Mouse (Mus musculus): Measurements from ENCODE around the gene Fos. TPM values are rescaled to one million over a fixed set of nuclear protein-coding genes. Genes with fewer than 3 reads are reported as not detected.

Gene Fos
- polyA plus RNA-seq, 1 experiment = 22.4 TPM

DNA sequence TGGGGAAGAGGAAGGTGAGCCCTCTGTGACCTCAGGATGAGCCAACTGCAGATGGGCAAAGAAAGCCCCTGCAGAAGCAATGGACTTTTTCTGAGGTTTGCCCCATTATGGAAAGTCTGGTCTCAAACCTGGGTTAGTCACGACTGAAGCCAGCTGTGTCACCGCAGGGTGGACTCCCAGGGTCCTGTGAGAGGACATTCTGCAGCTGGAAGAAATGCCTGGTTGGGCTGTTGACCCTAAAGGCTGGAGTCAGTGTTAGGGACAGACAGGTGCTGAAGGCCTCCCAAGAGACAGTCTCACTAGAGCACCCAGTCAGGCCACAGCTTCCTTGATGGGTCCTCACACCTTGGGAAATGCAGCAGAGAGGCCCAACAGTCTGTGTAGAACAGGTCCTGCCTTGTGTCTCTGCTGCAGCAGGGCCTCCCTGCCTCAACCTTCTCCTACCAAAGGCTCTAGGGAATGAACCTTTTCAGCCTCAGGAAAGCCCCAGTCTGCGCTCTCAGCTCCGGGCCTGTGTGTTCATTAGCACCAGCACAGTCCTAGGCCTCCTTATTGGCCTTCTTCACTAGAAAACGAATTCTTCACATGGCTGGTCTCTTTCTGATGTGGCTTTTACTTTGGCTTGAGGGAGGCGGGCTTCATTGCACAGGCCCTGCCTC, 40.2 kb downstream of the Fos start:
- H3K27me3 ChIP-seq (ENCODE audit: control insufficient read depth, insufficient read depth, low read length) = no peaks in the 10 kb centered on the region
- DNase-seq = no peak
- no peak overlapping the region for H3K4me3 ChIP-seq (replicated peaks; ENCODE audit: insufficient read depth, low read depth, low read length)
- TF ChIP-seq POLR2A (IDR thresholded peaks at IDR 0.05; ENCODE audit: borderline replicate concordance, insufficient read depth, low read length) (no peak), CTCF (IDR thresholded peaks at IDR 0.05; ENCODE audit: borderline replicate concordance, insufficient read depth, low read depth, low read length) (no peak)
- H3K4me1 ChIP-seq (ENCODE audit: control insufficient read depth, insufficient read depth, low read length) = no peaks in the 10 kb centered on the region
- WGBS = 80% methylated on average over 6 of the region's 6 CpGs
- H3K27ac ChIP-seq (ENCODE audit: insufficient read depth, low read length) = no peak overlapping the region

DNA sequence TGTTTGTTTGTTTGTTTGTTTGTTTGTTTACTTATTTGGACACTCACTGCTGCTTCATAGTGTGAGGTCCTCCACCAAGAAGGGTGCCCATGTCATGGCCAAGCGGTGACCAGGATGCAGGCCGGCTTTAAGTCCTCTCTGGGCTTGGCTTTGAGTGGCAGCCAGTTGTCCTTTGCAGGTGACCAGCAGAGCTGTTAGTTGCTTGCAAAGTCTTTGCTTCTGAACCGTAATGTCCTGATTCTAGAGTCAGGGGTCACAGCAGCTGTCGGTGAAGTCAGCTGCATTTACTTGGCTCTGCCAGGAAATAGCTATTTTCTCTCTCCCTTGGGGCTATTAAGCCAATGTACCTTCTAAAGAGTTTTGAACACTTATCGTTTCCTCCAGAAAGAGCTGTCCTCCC, 41.3 kb downstream of the Fos start:
- WGBS = 63% methylated on average over 5 of the region's 5 CpGs

GRCm38 (mm10) chr12:85515865-85516264, 42.2 kb downstream of the Fos start:
- no peak for DNase-seq
- Histone ChIP-seq H3K27ac (ENCODE audit: insufficient read depth, low read length) (no peak overlapping the region), H3K27me3 (ENCODE audit: control insufficient read depth, insufficient read depth, low read length) (no peaks in the 10 kb centered on the region), H3K4me3 (replicated peaks; ENCODE audit: insufficient read depth, low read depth, low read length) (no peak overlapping the region), H3K4me1 (ENCODE audit: control insufficient read depth, insufficient read depth, low read length) (no peaks in the 10 kb centered on the region)
- WGBS = 75% methylated on average over 3 of the region's 3 CpGs
- no peak for TF ChIP-seq POLR2A (IDR thresholded peaks at IDR 0.05; ENCODE audit: borderline replicate concordance, insufficient read depth, low read length)
- TF ChIP-seq CTCF (IDR thresholded peaks at IDR 0.05; ENCODE audit: borderline replicate concordance, insufficient read depth, low read depth, low read length) = no peak

More for the DNA sequence above, 41.3 kb downstream of the Fos start:
- no peak for TF ChIP-seq CTCF (IDR thresholded peaks at IDR 0.05; ENCODE audit: borderline replicate concordance, insufficient read depth, low read depth, low read length)
- TF ChIP-seq POLR2A (IDR thresholded peaks at IDR 0.05; ENCODE audit: borderline replicate concordance, insufficient read depth, low read length) = no peak
- no peak for DNase-seq
- H3K27me3 ChIP-seq (ENCODE audit: control insufficient read depth, insufficient read depth, low read length) = no peaks in the 10 kb centered on the region
- H3K4me1 ChIP-seq (ENCODE audit: control insufficient read depth, insufficient read depth, low read length) = no peaks in the 10 kb centered on the region
- H3K4me3 ChIP-seq (replicated peaks; ENCODE audit: insufficient read depth, low read depth, low read length) = no peak overlapping the region
- no peak overlapping the region for H3K27ac ChIP-seq (ENCODE audit: insufficient read depth, low read length)

DNA sequence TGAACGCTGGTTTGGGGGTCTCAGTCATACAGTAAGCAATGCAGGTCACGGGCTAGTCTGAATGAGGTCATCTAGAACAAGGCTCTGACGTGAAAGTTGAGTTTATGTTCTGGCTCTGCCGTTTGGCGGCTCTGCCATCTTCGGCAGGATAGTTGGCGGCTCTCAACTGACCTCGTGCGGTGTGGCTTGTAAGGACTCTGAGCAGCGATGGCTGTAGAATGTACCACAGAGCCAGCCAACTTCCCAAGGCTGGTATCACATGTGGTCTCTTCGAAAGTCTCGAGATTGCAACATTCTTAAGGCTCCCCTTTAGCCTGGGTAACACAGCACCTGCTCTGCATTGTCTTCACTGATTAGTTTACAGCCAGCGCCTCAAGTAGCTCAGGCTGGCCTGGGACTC, 43.6 kb downstream of the Fos start:
- Histone ChIP-seq H3K27ac (ENCODE audit: insufficient read depth, low read length) (no peak overlapping the region), H3K4me1 (ENCODE audit: control insufficient read depth, insufficient read depth, low read length) (no peaks in the 10 kb centered on the region), H3K4me3 (replicated peaks; ENCODE audit: insufficient read depth, low read depth, low read length) (no peak overlapping the region), H3K27me3 (ENCODE audit: control insufficient read depth, insufficient read depth, low read length) (no peaks in the 10 kb centered on the region)
- 80% methylated on average over 13 of the region's 13 CpGs for WGBS
- TF ChIP-seq POLR2A (IDR thresholded peaks at IDR 0.05; ENCODE audit: borderline replicate concordance, insufficient read depth, low read length) = no peak
- no peak for TF ChIP-seq CTCF (IDR thresholded peaks at IDR 0.05; ENCODE audit: borderline replicate concordance, insufficient read depth, low read depth, low read length)
- no peak for DNase-seq

GRCm38 (mm10) chr12:85518009-85518408, 44.3 kb downstream of the Fos start:
- Histone ChIP-seq H3K4me3 (replicated peaks; ENCODE audit: insufficient read depth, low read depth, low read length) (no peak overlapping the region), H3K27ac (ENCODE audit: insufficient read depth, low read length) (no peak overlapping the region), H3K27me3 (ENCODE audit: control insufficient read depth, insufficient read depth, low read length) (no peaks in the 10 kb centered on the region), H3K4me1 (ENCODE audit: control insufficient read depth, insufficient read depth, low read length) (no peaks in the 10 kb centered on the region; the same call in 1 of the 2 replicates)
- WGBS = 85% methylated on average over 5 of the region's 5 CpGs
- TF ChIP-seq POLR2A (IDR thresholded peaks at IDR 0.05; ENCODE audit: borderline replicate concordance, insufficient read depth, low read length) (no peak), CTCF (IDR thresholded peaks at IDR 0.05; ENCODE audit: borderline replicate concordance, insufficient read depth, low read depth, low read length) (no peak)
- DNase-seq = no peak

DNA sequence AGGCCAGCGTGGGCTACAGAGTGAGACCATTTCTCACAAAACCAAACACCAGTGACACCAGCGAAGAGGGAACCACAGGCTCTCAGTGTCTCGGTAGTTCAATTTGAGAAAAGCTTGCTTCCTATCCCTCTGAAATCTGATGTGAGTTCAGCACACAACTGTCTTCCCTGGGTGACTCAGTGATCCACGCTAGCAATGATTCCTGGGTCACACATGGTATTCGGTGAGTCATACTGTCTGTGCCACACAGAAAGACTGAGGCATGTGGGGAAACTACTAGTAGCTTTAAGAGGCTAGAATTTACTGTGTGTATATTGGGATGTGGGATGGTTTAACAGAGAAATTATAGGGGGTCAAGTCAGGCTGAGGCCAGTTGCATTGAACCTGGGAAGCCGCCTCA, 45.9 kb downstream of the Fos start:
- TF ChIP-seq POLR2A (IDR thresholded peaks at IDR 0.05; ENCODE audit: borderline replicate concordance, insufficient read depth, low read length) (no peak), CTCF (IDR thresholded peaks at IDR 0.05; ENCODE audit: borderline replicate concordance, insufficient read depth, low read depth, low read length) (no peak)
- no peak overlapping the region for H3K27ac ChIP-seq (ENCODE audit: insufficient read depth, low read length)
- 93% methylated on average over 6 of the region's 6 CpGs for WGBS
- peaks cover 5% of the 10 kb centered on the region for H3K4me1 ChIP-seq (ENCODE audit: control insufficient read depth, insufficient read depth, low read length)
- H3K4me3 ChIP-seq (replicated peaks; ENCODE audit: insufficient read depth, low read depth, low read length) = no peak overlapping the region
- no peaks in the 10 kb centered on the region for H3K27me3 ChIP-seq (ENCODE audit: control insufficient read depth, insufficient read depth, low read length)
- no peak for DNase-seq

DNA sequence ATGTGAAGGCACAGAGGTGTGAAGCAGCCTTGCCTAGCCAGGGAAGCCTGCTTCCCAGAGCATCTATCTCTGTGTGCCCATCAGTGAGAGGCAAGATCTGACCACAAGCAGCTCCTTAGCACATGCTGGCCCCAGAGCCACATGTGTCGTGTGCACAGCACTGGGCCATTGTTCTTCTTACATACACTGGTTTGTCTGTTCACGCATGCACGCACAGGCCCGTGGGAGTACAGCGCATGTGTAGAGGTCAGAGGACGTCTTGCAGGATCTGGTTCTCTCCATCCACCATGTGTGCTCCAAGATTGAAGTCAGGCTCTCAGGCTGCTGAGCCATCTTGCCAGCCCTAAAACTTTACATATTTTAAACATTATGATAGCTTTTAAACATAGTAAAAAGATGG, 47.4 kb downstream of the Fos start:
- WGBS = 78% methylated on average over 6 of the region's 6 CpGs
- Histone ChIP-seq H3K4me3 (replicated peaks; ENCODE audit: insufficient read depth, low read depth, low read length) (no peak overlapping the region), H3K4me1 (ENCODE audit: control insufficient read depth, insufficient read depth, low read length) (peaks cover 5% of the 10 kb centered on the region), H3K27me3 (ENCODE audit: control insufficient read depth, insufficient read depth, low read length) (no peaks in the 10 kb centered on the region), H3K27ac (ENCODE audit: insufficient read depth, low read length) (no peak overlapping the region)
- DNase-seq = no peak
- TF ChIP-seq CTCF (IDR thresholded peaks at IDR 0.05; ENCODE audit: borderline replicate concordance, insufficient read depth, low read depth, low read length) = no peak
- TF ChIP-seq POLR2A (IDR thresholded peaks at IDR 0.05; ENCODE audit: borderline replicate concordance, insufficient read depth, low read length) = no peak

DNA sequence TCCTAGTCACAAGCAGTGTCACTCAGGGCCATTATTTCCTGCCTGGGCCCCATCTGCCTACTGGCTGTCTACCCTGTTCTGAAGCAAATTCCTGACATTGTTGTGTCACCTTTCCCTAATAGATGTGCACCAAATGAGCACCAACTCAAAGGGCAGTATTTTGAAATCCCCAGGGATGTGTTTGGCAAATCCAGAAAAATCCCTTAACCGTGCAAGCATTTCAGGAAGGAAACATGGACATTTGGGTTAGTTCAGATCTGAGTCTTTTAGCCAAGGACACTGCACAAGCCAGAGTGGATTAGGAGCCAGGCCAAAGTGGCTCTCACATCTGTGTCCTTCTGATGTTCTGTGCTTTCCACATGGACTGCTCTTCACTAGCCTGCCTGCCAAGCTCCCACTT, 48.0 kb downstream of the Fos start:
- DNase-seq = no peak
- Histone ChIP-seq H3K27ac (ENCODE audit: insufficient read depth, low read length) (no peak overlapping the region), H3K27me3 (ENCODE audit: control insufficient read depth, insufficient read depth, low read length) (no peaks in the 10 kb centered on the region), H3K4me3 (replicated peaks; ENCODE audit: insufficient read depth, low read depth, low read length) (no peak overlapping the region), H3K4me1 (ENCODE audit: control insufficient read depth, insufficient read depth, low read length) (peaks cover 5% of the 10 kb centered on the region)
- WGBS = 20% methylated on average over 1 of the region's 1 CpGs
- no peak for TF ChIP-seq POLR2A (IDR thresholded peaks at IDR 0.05; ENCODE audit: borderline replicate concordance, insufficient read depth, low read length)
- TF ChIP-seq CTCF (IDR thresholded peaks at IDR 0.05; ENCODE audit: borderline replicate concordance, insufficient read depth, low read depth, low read length) = no peak

Data from cerebellum, adult 2 months (tissue).